Mouse (Mus musculus) myocyte (in vitro differentiated cells): ENCODE measurements around the gene Zfp688. TPM values are rescaled to one million over a fixed set of nuclear protein-coding genes. Genes with fewer than 3 reads are reported as not detected.
"Not testable (repeated sequence)": the region's sequence is repeated elsewhere in the genome, so short reads cannot be mapped to it uniquely, and the experiment has no call there.

Experiments used
- H3K27me3 ChIP-seq: one replicate; pipeline ENCODE4 v1.6.1; 2011; ENCODE audit not compliant: control insufficient read depth, insufficient read depth, insufficient read length
- H3K36me3 ChIP-seq: one replicate; pipeline ENCODE4 v1.6.1; 2011; ENCODE audit not compliant: control insufficient read depth, insufficient read depth
- H3K4me2 ChIP-seq: one replicate; pipeline ENCODE4 v1.6.1; 2011; ENCODE audit warnings: low read depth, control low read depth
- H3K4me3 ChIP-seq: one replicate; pipeline ENCODE4 v1.5.1; 2011; ENCODE audit warnings: mild to moderate bottlenecking, control low read depth, moderate library complexity
- H3K79me2 ChIP-seq: one replicate; pipeline ENCODE4 v1.6.1; 2011; ENCODE audit not compliant: control insufficient read depth, insufficient read depth
- H3ac ChIP-seq: one replicate; pipeline ENCODE4 v1.6.1; 2011; ENCODE audit not compliant: control insufficient read depth, insufficient read length
- CEBPB ChIP-seq: IDR thresholded peaks from 2 replicates; pipeline ENCODE4 v1.6.1; 2011; ENCODE audit warnings: mild to moderate bottlenecking, moderate library complexity; ENCODE audit not compliant: poor library complexity, insufficient read depth, severe bottlenecking
- E2F4 ChIP-seq: IDR thresholded peaks from one replicate; pipeline ENCODE4 v1.6.1; 2011; ENCODE audit warnings: mild to moderate bottlenecking, control low read depth, moderate library complexity; ENCODE audit not compliant: insufficient read depth
- MAX ChIP-seq: IDR thresholded peaks from one replicate; pipeline ENCODE4 v1.6.1; 2011; ENCODE audit warnings: low read depth, mild to moderate bottlenecking, control low read depth
- MYOD1 ChIP-seq, 3 experiments: IDR thresholded peaks; one replicate each; pipeline ENCODE4 v1.6.1; 2011; ENCODE audit warnings: control low read depth in 2 of 3, low read depth in 2 of 3, mild to moderate bottlenecking in 2 of 3, moderate library complexity in 1 of 3; ENCODE audit not compliant: insufficient read length in 2 of 3, control insufficient read depth in 1 of 3
- MYOG ChIP-seq, 3 experiments: IDR thresholded peaks; one replicate each; pipeline ENCODE4 v1.6.1; 2011; ENCODE audit warnings: control low read depth in 2 of 3, low read depth in 2 of 3, mild to moderate bottlenecking in 2 of 3; ENCODE audit not compliant: insufficient read length in 2 of 3, control insufficient read depth in 1 of 3, insufficient read depth in 1 of 3
- POLR2A ChIP-seq: IDR thresholded peaks from one replicate; pipeline ENCODE4 v1.6.1; 2011; ENCODE audit warnings: low read depth, mild to moderate bottlenecking, control low read depth, moderate library complexity; ENCODE audit not compliant: insufficient read length
- POLR2AphosphoS2 ChIP-seq: IDR thresholded peaks from one replicate; pipeline ENCODE4 v1.6.1; 2011; ENCODE audit warnings: low read depth, control low read depth; ENCODE audit not compliant: insufficient read length
- REST ChIP-seq: IDR thresholded peaks from one replicate; pipeline ENCODE4 v1.6.1; 2011; ENCODE audit warnings: mild to moderate bottlenecking, control low read depth, moderate library complexity; ENCODE audit not compliant: insufficient read depth, insufficient read length
- SRF ChIP-seq: IDR thresholded peaks from one replicate; pipeline ENCODE4 v1.6.1; 2011; ENCODE audit warnings: low read depth; ENCODE audit not compliant: control insufficient read depth, insufficient read length
- TCF12 ChIP-seq: IDR thresholded peaks from one replicate; pipeline ENCODE4 v1.6.1; 2011; ENCODE audit warnings: mild to moderate bottlenecking, control low read depth; ENCODE audit not compliant: poor library complexity, insufficient read depth, severe bottlenecking
- TCF3 ChIP-seq: IDR thresholded peaks from one replicate; pipeline ENCODE4 v1.6.1; 2011; ENCODE audit warnings: low read depth, control low read depth; ENCODE audit not compliant: insufficient read length
- USF1 ChIP-seq: IDR thresholded peaks from one replicate; pipeline ENCODE4 v1.6.1; 2011; ENCODE audit warnings: low read depth, mild to moderate bottlenecking, control low read depth, moderate library complexity
- polyA plus RNA-seq: library from polyadenylated mRNA; unstranded; fragments of >200 nt; fragmentation: generic; extraction: Trizol; gene quantifications from one replicate; pipeline ENCODE4 v1.2.1, GENCODE M21; 2012; ENCODE audit warnings: missing spikeins

The Zfp688 gene
- polyA plus RNA-seq, 1 experiment: 11.6 TPM

- Histone ChIP-seq H3K4me3 (no peak within 1 kb of the TSS), H3ac (no peak within 1 kb of the TSS), H3K27me3 (no peaks in the 10 kb centered on the region), H3K79me2 (no peaks in the 10 kb centered on the region), H3K36me3 (no peaks in the 10 kb centered on the region), H3K4me2 (no peak within 1 kb of the TSS)
- TF ChIP-seq USF1: peak; percentile 54
- no peak for TF ChIP-seq MYOG (IDR thresholded peaks at IDR 0.05; ENCODE audit: control insufficient read depth in 1 of 3, insufficient read depth in 1 of 3, insufficient read length in 2 of 3, low read depth in 2 of 3)
Measured at GRCm38 (mm10) chr7:127386641-127387392, 35.1 kb downstream of the Zfp688 start, which contains the start of gene 9130019O22Rik. Gene 9130019O22Rik (minus strand): TSS chr7:127387166.

- not testable (repeated sequence) for H3K4me2 ChIP-seq, H3K27me3 ChIP-seq, H3ac ChIP-seq, H3K36me3 ChIP-seq, H3K79me2 ChIP-seq, H3K4me3 ChIP-seq
Measured at GRCm38 (mm10) chr7:127385560-127385959, 36.3 kb downstream of the Zfp688 start.

GRCm38 (mm10) chr7:127378310-127378921 is 43.5 kb downstream of the Zfp688 start:
- no peak overlapping the region for H3K4me3 ChIP-seq
- TF ChIP-seq SRF (no peak), CEBPB (no peak), MYOD1 (IDR thresholded peaks at IDR 0.05; ENCODE audit: control insufficient read depth in 1 of 3, insufficient read length in 2 of 3, low read depth in 2 of 3) (no peak), MYOG (IDR thresholded peaks at IDR 0.05; ENCODE audit: control insufficient read depth in 1 of 3, insufficient read depth in 1 of 3, insufficient read length in 2 of 3, low read depth in 2 of 3) (no peak), REST (no peak), E2F4 (no peak), MAX (no peak)
- no peaks in the 10 kb centered on the region for H3K79me2 ChIP-seq

GRCm38 (mm10) chr7:127375271-127376245 is 46.3 kb downstream of the Zfp688 start, which contains the start of gene Zfp747:
Gene Zfp747 (minus strand): TSS chr7:127376050.
- H3K27me3 ChIP-seq, H3K79me2 ChIP-seq, H3K36me3 ChIP-seq: not testable (repeated sequence)
- Histone ChIP-seq H3K4me3 (peak within 1 kb of the TSS; percentile 61), H3ac (peak within 1 kb of the TSS; percentile 21), H3K4me2 (peak within 1 kb of the TSS; percentile 74)
- peak; percentile 97 for TF ChIP-seq USF1
- TF ChIP-seq POLR2AphosphoS2: peak; percentile 55
- peak; percentile 51 for TF ChIP-seq POLR2A
- peak in 1 of 3 experiments; percentile 0 for TF ChIP-seq MYOD1 (IDR thresholded peaks at IDR 0.05; ENCODE audit: control insufficient read depth in 1 of 3, insufficient read length in 2 of 3, low read depth in 2 of 3)

More at GRCm38 (mm10) chr7:127378310-127378921, 43.5 kb downstream of the Zfp688 start:
- Histone ChIP-seq H3K27me3 (no peaks in the 10 kb centered on the region), H3K4me2 (no peak overlapping the region), H3ac (no peak overlapping the region), H3K36me3 (no peaks in the 10 kb centered on the region)

- H3K4me2 ChIP-seq, H3K27me3 ChIP-seq, H3ac ChIP-seq, H3K4me3 ChIP-seq, H3K36me3 ChIP-seq, H3K79me2 ChIP-seq: not testable (repeated sequence)
Measured at GRCm38 (mm10) chr7:127371870-127372269, 50.0 kb downstream of the Zfp688 start.

GRCm38 (mm10) chr7:127371213-127371612 is 50.7 kb downstream of the Zfp688 start:
- TF ChIP-seq TCF3: no peak
- TF ChIP-seq USF1: no peak
- TF ChIP-seq MYOD1 (IDR thresholded peaks at IDR 0.05; ENCODE audit: control insufficient read depth in 1 of 3, insufficient read length in 2 of 3, low read depth in 2 of 3): no peak
- TF ChIP-seq POLR2A: no peak
- TF ChIP-seq TCF12: no peak
- no peak for TF ChIP-seq CEBPB
- TF ChIP-seq MAX: no peak
- no peak for TF ChIP-seq REST
- no peak for TF ChIP-seq MYOG (IDR thresholded peaks at IDR 0.05; ENCODE audit: control insufficient read depth in 1 of 3, insufficient read depth in 1 of 3, insufficient read length in 2 of 3, low read depth in 2 of 3)
- no peak for TF ChIP-seq SRF
- TF ChIP-seq POLR2AphosphoS2: no peak
- TF ChIP-seq E2F4: no peak
- no peaks in the 10 kb centered on the region for H3K36me3 ChIP-seq
- H3K79me2 ChIP-seq: no peaks in the 10 kb centered on the region
- no peaks in the 10 kb centered on the region for H3K27me3 ChIP-seq
- H3K4me3 ChIP-seq: no peak overlapping the region
- no peak overlapping the region for H3ac ChIP-seq
- H3K4me2 ChIP-seq: no peak overlapping the region
